Mouse (Mus musculus) small intestine, adult 2 months (tissue): ENCODE measurements around the gene Gdf15. TPM values are rescaled to one million over a fixed set of nuclear protein-coding genes. Genes with fewer than 3 reads are reported as not detected.

Source experiments
- H3K27ac ChIP-seq: fragments of 200-500 bp; 2 replicates; pipeline ENCODE4 v1.5.1; 2012; ENCODE audit warnings: low read depth, low read length, control low read depth, inconsistent platforms; ENCODE audit not compliant: insufficient read depth
- H3K27me3 ChIP-seq: fragments of 200-500 bp; 2 replicates; pipeline ENCODE4 v1.6.1; 2012; ENCODE audit warnings: mild to moderate bottlenecking, moderate library complexity, low read length, inconsistent platforms; ENCODE audit not compliant: control insufficient read depth, insufficient read depth
- H3K36me3 ChIP-seq: fragments of 200-500 bp; 2 replicates; pipeline ENCODE4 v1.6.1; 2012; ENCODE audit warnings: mild to moderate bottlenecking, low read length, control low read depth, inconsistent platforms; ENCODE audit not compliant: control insufficient read depth, insufficient read depth
- H3K4me1 ChIP-seq: fragments of 200-500 bp; 2 replicates; pipeline ENCODE4 v1.6.1; 2012; ENCODE audit warnings: low read length, inconsistent platforms, mixed read lengths; ENCODE audit not compliant: control insufficient read depth, insufficient read depth, insufficient read length
- H3K4me3 ChIP-seq: fragments of 200-500 bp; 2 replicates; pipeline ENCODE4 v1.5.1; 2012; ENCODE audit warnings: low read depth, mild to moderate bottlenecking, control low read depth, inconsistent platforms, low read length, moderate library complexity
- CTCF ChIP-seq: fragments of 200-500 bp; IDR thresholded peaks from 2 replicates; pipeline ENCODE4 v1.5.1; 2012; ENCODE audit warnings: low read depth, mild to moderate bottlenecking, control low read depth, inconsistent platforms, low read length, moderate library complexity, mixed read lengths; ENCODE audit not compliant: insufficient replicate concordance, insufficient read length; ENCODE audit errors: extremely low read depth
- POLR2A ChIP-seq: fragments of 200-500 bp; IDR thresholded peaks from 2 replicates; pipeline ENCODE4 v1.6.1; 2012; ENCODE audit warnings: low read depth, mild to moderate bottlenecking, control low read depth, inconsistent platforms, low read length, moderate library complexity
- WGBS: fragments of 180-500 bp; shearing (Covaris S2); methylation state at CpG from one replicate; pipeline ENCODE4 v1.1.7; 2018; 5-methylcytosine and 5-hydroxymethylcytosine counted together
- polyA plus RNA-seq: library from polyadenylated mRNA; depleted of rRNA; stranded (reverse); fragments of >200 nt; gene quantifications from 2 replicates; pipeline ENCODE4 v1.2.3, GENCODE M21; 2012; rRNA removed

Gdf15 gene
- polyA plus RNA-seq: 4.1 and 6.7 TPM in 2 replicates

DNA sequence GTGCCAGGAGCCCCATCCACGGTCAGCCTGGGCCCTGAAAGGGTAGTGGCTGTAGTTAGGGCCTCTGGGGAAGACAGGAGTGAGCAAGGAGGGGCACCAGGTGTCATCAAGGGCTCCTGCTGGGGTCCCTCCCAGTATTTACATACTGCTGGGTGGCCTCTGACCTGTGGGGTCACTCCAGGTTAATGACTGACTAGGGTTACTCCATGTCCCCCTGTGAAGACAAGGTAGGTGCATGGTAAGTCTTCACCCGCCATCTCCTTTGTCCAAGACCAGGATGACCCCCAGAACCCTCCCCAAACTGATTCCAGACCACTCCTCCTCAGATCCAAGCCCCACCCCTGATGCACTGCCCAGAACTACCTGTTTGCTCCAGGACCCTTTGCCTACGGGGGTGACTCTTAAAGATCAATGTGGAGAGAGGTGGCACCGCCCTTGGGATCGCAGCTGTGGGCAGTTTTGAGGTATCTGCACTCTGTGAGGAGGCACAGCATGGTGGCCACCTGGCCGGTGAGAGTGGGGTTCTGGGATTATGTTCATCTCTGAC is at the start of gene Gdf15:
Gdf15 (minus strand) TSS at position 111 of the 547 bp plus-strand sequence.
- Histone ChIP-seq H3K4me1 (peaks cover 40% of the 10 kb centered on the region), H3K4me3 (peak within 1 kb of the TSS; percentile 60), H3K27me3 (no peaks in the 10 kb centered on the region), H3K27ac (peak within 1 kb of the TSS; percentile 74), H3K36me3 (no peaks in the 10 kb centered on the region)
- WGBS: 84% methylated on average over 6 of the region's 6 CpGs
- TF ChIP-seq POLR2A (no peak), CTCF (no peak)

DNA sequence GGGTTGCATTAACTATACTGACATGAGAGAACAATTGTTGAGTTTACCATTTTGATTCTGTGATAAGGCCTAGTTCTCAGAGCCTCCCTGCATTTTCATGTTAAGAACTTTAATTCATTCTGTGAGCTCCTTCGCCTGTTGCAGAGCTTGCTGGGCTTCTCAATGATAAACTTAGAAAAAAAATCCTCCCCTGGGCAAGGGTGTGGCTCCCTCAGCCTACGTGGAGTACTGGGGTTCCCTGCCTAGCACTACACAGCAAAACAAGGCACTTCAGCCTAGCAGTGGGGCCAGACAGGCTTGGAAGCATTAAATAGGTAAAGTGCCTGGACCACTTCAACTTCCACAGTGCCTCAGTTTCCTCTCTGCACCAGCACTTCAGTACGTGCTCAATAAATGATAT is 49.2 kb upstream of the Gdf15 start:
- 59% methylated on average over 3 of the region's 3 CpGs for WGBS
- Histone ChIP-seq H3K27ac (no peak overlapping the region), H3K27me3 (no peaks in the 10 kb centered on the region), H3K4me3 (no peak overlapping the region), H3K36me3 (peaks cover 3% of the 10 kb centered on the region; the same call in 1 of the 2 replicates), H3K4me1 (peaks cover 49% of the 10 kb centered on the region)
- TF ChIP-seq CTCF (no peak), POLR2A (no peak)

DNA sequence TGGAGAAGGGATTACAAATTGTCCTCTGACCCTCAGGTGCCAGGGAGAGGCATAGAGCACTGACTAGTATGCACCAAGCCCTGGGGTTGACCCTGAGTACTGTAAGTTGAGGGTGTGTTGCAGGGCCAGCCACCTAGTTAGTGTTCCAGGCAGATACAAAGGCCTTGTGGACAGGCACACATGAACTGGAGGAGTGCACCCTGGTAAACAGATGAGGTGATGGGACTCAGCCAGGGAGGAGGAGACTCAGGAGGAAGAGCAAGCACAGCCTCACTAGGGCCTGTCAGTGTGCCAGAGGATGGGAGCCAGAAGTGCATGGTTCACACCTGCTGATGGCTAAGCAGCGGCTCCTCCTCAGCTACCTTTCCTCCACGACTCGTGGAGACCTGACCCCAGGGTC is 47.8 kb upstream of the Gdf15 start:
- Histone ChIP-seq H3K27ac (peak overlapping the region; percentile 98), H3K27me3 (no peaks in the 10 kb centered on the region), H3K36me3 (peaks cover 3% of the 10 kb centered on the region; the same call in 1 of the 2 replicates), H3K4me3 (no peak overlapping the region), H3K4me1 (peaks cover 53% of the 10 kb centered on the region)
- 15% methylated on average over 3 of the region's 3 CpGs for WGBS
- TF ChIP-seq POLR2A (no peak), CTCF (no peak)

DNA sequence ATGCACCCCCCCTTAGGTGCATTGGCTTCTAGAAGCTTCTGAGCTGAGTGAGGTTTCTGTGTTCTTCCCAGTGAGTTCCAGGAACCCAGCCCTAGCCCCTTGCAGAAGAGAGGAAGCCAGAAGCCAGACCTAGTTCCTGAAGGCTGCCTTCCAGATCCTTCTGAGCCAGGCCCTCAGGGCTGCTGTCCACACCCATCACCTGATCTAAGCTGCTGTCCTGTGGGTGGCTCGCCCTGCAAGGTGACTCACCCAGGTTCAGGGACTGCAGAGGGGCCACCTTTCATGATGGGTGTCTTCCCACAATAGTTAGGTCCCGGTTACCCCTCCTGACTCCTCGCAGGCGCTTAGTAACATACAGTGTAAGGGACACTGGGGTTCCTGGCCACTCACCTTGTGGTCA is 47.1 kb upstream of the Gdf15 start:
- 69% methylated on average over 4 of the region's 4 CpGs for WGBS
- Histone ChIP-seq H3K27me3 (no peaks in the 10 kb centered on the region), H3K36me3 (peaks cover 3% of the 10 kb centered on the region; the same call in 1 of the 2 replicates), H3K4me1 (peaks cover 60% of the 10 kb centered on the region), H3K4me3 (no peak overlapping the region), H3K27ac (peak overlapping the region; percentile 98)
- TF ChIP-seq POLR2A (peak; percentile 48; the same call in 1 of the 2 replicates), CTCF (no peak)

DNA sequence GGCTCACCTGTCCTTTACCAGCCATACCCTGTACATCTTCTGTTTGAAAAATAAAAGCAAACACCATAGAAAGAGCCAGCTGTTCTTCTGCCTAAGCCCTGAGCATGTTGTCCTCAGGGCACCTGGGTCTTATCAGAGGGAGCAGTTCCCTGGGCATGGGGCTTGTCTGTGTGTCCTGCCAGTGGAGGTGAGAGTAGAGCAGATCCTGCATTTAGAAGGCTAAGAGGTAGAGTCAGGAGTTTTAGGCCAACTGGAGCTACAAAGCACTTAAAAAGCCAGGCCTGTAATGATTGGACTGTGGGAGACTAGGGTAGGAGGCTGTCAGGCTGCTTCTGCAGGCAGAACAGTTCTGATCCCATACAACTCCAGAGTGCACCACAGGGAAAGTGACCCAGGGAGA is 46.4 kb upstream of the Gdf15 start:
- peaks cover 3% of the 10 kb centered on the region; the same call in 1 of the 2 replicates for H3K36me3 ChIP-seq
- H3K4me3 ChIP-seq: no peak overlapping the region
- no peak for TF ChIP-seq CTCF
- no peak for TF ChIP-seq POLR2A
- peaks cover 67% of the 10 kb centered on the region for H3K4me1 ChIP-seq
- H3K27me3 ChIP-seq: no peaks in the 10 kb centered on the region
- peak overlapping the region; percentile 98 for H3K27ac ChIP-seq

DNA sequence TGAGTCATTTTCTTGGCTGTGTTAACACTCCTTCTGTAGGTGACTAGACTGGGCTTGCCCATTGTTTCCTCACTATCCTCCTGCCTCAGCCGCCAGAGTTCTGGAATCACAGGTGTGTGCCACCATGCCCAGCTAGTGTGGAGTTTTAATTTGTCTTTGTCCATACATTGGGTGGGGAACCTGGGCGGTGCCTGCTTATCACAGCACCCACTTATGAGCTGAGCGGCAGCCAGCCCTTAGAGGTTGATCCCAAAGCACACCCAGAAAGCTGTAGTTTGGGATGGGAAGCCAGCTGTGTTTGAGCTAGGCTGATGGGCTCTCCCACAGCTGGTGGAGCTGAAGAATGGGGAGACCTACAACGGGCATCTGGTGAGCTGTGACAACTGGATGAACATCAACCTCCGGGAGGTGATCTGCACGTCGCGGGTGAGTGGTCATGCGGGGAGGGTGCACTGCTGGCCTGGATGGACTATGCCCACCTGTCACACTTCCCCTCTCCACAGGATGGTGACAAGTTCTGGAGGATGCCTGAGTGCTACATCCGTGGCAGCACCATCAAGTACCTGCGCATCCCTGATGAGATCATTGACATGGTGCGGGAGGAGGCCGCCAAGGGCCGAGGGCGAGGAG is 45.3 kb upstream of the Gdf15 start:
- H3K27me3 ChIP-seq: no peaks in the 10 kb centered on the region

DNA sequence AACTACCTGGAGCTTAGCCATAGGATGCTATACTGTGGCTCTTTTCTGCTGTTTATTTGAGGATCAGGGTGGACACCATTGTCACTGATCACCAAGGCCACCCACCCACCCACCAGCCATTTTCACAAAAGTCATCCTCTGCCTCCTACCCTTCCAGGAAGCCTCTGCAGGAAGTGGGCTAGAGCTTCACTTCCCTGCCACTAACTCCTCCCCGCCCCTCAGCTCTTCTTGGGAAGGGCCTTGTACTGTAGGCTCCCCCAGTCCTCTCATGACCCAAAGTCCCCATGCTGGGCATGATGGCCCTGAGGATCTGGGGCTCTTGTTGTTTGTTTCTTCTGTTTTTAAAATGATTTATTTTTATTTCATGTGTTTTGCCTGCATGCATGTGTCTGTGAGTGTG is 43.1 kb upstream of the Gdf15 start:
- no peak for TF ChIP-seq POLR2A
- no peaks in the 10 kb centered on the region for H3K27me3 ChIP-seq
- H3K36me3 ChIP-seq: peaks cover 3% of the 10 kb centered on the region; the same call in 1 of the 2 replicates
- WGBS: 81% methylated on average over 1 of the region's 1 CpGs
- no peak overlapping the region for H3K4me3 ChIP-seq
- peaks cover 50% of the 10 kb centered on the region for H3K4me1 ChIP-seq
- peak overlapping the region; percentile 93 for H3K27ac ChIP-seq

More for the DNA sequence above, 45.3 kb upstream of the Gdf15 start:
- Histone ChIP-seq H3K36me3 (peaks cover 3% of the 10 kb centered on the region; the same call in 1 of the 2 replicates), H3K4me3 (no peak overlapping the region), H3K27ac (no peak overlapping the region), H3K4me1 (peaks cover 65% of the 10 kb centered on the region)
- 83% methylated on average over 15 of the region's 15 CpGs for WGBS
- TF ChIP-seq CTCF: no peak
- TF ChIP-seq POLR2A: no peak
